Mouse (Mus musculus): ENCODE measurements at regions not wholly inside any gene's neighbourhood (a gene's known extent, or its start where the extent isn't known, plus 50 kb on each side); places are given as distances from the start of the nearest gene placed in this dataset.

DNA sequence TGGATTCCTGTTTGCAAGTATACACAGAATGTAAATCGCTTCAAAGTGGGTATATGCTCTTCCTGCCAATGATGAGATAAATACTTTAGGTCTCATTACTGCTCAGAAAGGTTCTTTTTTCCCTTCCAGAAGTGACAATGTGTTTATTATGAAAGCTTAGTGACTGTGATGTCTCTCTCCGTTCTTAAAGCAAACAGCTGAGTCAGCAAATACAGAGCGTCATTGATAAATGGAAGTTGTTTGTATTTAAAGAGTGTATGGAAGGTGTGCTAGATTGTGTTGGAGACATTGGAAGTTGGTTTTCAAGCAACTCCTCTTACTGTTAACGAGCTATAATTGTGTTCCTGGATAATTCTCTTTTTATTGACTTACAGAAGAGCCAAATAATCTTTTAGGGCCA lies 408.0 kb downstream of the Prr30 start:
- DNase-seq, result no peak

DNA sequence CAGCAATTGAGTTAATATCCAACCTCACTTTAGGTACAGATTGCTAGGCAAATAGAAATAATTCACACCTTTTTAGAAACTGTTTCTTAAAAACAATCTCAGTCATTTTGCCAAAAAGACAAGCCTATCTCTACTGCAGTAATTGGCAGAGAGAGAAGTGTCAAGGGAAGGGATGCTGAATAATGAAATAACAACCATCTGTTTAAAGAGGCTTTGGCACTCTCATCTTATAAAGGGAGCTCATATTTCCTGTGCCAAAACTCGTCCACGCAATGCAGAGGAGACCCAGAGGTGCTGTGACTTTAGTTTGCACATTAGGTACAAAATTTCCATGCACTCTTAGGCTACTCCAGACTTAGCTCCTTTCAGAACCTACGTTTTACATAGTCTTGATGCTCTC lies 418.2 kb downstream of the Prr30 start:
- DNase-seq, result no peak

DNA sequence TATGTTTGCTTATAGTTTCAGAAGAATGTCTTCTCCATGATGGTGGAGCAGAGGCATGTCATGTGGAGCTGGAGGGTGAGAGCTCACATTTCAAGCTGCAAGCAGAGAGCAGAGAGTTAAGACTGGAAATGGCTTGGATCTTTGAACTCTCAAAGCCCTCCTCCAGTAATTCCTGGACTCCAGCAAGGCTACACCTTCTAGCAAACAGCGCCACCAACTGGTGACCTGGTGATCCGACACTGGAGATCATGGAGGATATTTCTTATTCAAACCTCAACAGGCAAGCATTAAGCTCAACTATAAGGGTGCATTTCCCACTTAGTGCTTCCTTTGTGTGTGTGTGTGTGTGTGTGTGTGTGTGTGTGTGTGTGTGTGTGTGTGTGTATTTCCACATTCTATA lies 446.2 kb downstream of the Prr30 start:
- no peak for DNase-seq

DNA sequence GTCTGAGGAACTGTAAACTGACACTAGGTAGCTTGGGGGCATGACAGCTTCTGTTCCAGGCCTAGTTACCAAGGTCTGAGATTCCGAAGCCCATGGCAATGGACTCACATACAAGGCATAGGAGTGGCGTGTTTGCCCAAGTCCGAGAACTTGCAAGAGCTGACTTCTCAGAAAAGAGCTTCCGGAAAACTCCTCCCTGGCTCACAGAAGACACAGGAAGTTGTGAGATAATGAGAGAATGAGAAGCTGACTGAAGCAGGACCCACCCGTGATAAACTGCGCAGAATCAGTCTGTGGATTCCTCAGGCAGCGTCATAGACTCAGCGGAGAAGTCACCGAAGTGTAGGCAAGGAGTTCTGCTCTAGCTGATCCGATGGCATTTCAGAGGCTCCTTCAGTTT lies 447.4 kb downstream of the Prr30 start:
- no peak for DNase-seq

DNA sequence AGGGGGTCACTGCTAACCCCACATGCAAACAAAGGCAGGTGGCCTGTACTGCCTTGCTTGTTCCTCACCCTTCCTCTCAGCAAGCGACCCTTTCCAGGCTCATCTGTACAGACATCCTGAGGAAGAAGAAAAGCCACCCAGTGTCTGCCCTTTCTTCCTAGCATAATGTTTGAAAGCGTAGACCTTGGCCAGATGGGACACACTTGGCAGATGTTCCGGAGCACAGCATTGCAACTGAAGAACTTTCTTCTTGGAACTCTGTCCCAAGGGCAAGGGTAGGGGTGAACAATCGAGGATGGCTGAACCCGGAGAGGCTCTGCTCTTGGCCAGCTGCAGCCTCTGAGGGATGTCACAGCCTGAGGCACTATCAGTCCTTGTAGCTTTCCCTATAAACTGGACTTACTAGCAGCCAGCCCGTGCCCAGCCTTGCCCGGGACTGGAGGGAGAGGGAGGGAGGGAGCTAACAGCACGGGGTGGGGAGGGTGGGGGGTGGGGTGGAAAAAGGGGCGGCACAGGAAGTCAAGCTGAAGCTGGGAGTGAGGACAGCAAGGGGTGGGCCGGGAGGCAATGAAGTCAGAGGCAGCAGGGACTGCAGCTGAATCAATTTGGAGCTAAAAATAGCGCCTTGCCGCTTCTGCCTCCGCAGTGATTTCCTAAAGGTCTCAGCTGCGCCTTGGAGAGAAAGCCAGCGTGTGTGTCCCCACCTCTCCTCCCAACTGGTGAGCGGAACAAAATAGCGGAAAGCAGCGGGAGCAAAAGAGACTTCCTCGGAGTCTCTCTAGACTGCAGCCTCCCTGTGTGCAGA lies 450.2 kb downstream of the Prr30 start:
- DNase-seq, result peak; percentile 25

DNA sequence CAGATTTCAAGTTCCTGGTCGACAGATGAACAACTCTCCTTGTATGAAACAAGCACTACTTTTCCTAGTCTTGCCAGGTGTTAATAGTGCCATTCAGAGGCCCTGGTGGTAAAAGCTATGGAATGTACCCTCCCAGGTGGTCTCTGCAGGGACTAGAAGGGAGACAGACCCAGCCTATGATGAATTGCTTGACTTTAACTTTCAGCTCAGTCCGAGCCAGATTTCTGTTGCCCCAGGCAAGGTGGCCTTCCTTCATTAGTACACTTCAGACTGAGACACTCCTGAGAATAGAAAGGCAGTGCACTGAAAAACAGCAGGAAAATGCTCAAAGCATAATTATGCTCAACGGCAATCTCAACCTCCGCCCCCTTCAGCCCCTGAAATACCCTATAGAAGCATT lies 450.8 kb upstream of the Klf12 start:
- no peak for DNase-seq

DNA sequence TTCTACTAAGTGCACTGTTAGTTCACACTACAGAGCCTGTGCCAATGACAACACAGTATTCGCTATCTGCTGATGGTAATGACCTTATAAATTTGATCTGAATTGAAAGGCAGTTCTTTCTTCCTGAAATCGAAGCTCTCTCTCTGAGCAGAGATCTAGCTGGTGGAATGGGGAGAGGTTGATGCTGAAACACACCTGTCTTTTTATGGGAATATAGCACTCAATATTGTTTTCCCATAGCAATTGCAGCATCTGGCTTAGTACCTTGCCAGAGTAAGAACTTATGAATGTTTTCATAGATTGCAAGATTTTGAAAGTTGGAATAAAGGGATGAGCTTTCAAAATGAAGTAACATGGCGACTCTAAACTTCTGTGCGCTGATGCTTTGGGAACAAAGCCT lies 444.0 kb upstream of the Klf12 start:
- DNase-seq, result no peak

DNA sequence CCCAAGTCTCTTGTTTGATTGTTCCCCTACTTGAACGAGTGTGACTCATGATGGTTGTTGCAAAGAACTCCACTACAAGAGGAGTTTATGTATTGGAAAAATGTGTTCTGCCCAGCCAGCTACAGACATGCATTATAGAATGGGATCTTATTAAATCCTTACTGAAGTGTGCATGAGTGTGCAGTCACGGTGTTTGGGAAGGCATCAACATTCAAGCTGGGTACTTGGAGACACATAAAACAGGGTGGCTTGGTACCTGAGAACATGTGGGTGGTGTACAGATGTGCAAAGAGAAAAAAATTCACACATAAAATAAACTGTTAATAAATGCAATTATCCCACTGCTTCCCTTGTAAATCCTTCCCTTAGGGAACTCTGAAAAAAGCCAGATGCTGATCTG lies 443.2 kb upstream of the Klf12 start:
- no peak for DNase-seq

DNA sequence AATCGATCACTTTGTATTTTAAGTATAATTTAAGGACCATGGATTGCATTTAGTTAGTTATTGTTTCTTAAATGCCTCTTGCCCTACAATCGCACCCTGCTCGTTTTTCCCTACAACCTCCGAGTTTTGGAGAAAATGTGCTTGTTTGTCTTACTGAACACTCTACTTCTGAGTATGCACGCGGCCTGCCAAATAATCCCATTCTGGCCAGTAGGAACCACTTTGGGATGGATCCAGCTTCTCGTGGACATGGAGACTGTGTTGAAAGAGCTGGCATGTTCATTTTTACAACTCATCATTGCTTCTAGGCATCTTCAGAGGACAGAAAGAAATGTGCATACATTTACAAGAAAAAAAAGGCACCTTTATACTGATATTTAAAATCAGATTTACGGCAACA lies 440.5 kb upstream of the Klf12 start:
- no peak for DNase-seq

DNA sequence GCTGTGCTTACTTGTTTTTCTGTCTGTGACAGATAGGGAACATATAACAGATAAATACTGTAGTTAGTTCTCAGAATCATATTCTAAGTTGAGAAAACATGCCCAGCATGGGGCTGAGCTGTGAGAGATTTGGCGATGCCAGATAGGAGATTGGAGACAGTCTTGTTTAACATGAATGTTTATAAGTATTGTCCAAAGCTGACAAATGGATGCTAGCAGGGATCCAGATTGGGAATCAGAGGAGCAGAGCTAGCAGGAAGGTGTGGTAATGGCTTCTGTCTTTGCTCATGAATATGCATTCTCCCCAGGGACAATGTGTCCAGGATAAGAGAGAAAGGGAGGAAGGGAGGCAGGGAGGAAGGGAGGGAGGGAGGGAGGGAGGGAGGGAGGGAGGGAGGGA lies 436.2 kb upstream of the Klf12 start:
- DNase-seq, result no peak

DNA sequence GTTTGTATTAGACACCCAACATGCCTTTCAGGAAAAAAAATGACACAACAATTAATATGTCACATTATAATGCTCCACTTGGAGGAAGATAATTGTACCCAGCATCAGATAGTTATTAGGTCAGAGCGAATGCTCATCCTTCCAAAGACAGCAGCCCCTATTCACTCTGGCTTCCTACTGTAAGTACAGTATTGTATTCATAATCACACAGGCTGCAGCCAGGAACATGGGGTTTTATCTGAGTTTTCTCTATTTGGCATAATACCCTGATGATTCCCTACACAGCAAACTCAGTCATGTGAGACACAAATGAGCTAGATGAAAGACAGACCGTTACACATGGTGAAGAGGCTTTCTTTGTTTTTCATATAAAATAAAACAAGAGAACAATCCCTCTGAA lies 430.5 kb upstream of the Klf12 start:
- no peak for DNase-seq

DNA sequence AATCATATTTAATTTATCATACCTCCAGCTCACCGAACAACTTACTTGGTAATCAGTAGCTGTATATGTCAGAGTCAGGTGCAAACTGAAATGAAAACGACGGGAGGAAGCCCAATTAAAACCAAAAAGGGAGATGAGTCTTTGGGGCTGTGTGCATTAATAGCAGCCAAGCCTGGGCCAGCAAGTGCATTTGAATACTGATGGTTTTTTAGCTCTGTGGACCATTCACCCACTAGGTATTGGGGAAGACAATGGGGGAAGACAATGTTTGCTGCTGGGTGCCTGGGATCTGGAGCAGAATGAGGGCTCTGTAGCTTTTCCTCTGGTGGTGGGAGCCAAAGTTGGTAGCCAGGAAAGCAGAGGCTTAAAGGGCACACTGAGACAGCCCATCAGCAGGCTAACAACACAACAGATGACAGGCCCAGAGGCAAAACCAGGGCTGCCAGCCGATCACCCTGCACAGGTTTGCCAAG lies 429.6 kb upstream of the Klf12 start:
- no peak for DNase-seq

DNA sequence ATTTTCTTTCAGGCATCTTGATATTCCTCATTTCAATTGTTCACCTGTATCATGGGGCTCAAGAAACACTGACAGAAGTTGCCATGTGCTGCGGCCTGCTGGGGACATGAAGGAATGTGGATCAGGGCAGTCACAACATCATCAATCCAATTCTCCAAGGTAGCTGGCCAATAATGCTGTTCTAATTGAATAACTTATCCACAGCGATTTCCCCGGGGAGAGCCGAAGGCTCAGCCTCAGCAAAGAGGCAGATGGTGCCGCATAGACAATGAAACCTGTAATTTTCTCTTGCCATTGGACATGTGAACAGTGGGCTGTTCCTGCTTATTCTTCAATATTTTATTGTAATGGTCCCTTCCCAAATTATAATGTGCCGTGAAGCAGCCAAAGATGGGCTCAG lies 429.1 kb upstream of the Klf12 start:
- no peak for DNase-seq

DNA sequence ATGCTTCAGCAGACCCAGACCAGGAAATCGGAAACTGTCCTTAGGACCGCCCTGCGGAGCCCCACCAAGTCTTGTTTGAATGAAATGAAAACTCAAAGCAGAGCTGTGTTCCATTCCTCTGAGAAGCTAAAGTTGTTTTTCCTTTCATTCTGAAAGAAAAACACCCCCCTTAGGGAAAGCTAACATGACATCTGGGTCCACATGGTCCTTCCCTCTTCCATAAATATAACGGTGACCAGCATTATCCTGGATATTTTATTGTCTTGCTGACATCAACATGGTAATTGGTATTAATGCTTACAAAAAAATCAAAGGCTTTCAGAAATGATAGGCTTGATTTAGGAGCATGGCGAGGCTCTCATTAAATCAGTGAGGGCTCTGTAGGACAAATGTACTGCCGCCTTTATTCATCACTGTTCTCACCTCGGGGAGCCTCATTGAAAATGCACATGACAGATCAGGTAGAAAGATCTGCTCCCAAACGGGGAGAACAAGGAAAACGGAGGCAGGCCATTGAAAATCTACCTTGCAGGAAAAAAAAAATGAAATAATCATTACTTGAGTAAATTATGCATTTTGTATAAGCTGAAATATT lies 381.0 kb upstream of the Klf12 start:
- no peak for DNase-seq

DNA sequence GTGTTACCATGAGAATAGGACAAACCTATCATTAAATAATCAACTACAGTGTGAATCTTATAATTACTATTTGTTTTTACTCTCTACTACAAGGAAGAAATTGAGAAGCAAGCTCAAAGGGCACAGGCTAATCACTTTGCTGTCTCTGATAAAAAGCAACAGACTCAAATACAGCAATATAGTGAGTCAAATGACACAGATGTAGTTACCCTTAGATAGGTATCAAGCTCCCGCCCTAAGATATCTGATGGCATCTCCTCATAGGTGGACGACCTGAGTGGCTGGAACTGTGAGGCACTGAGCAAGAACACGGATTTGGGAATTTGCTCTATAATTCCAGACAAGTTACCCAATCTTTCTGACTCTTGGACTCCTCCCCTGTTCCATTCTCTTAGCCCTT lies 379.7 kb upstream of the Klf12 start:
- no peak for DNase-seq

DNA sequence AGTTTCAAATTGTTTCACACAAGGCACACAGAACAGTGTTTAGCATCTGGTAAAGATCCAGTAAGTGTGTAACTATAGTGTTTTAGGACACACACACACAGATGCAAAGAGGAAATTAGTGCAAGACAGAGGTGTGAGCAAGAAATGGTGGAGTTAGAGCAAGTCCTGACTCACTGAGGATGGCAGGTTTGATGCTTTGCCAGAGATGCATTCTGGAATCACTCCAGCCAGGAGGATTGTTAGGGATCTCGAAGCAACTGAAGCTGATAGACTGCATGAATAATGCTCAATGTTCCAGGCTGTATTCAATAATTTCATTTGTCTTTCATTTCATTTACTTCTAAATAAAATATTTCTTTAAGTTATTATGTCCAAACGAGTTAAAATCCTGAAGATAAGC lies 357.6 kb upstream of the Klf12 start:
- DNase-seq, result no peak

DNA sequence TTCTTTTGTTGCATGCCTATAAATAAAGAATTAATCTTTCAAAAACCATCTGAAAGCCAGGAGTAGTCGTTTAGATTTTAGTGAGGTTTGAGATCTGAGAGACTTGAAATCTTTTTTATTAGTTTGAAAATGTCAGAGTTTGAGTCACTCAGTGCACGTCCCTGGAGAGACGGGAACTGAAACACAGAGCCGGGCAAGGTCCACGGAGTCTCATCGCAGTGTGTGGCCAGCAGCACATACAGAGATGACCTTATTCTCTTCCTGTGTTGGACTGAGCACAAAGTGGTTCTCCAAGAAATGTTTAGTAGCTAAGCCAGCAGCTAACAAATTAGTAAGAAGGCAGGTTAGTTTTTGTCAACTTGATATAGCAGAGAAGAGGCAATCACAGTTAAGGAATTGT lies 350.0 kb upstream of the Klf12 start:
- DNase-seq, result no peak

DNA sequence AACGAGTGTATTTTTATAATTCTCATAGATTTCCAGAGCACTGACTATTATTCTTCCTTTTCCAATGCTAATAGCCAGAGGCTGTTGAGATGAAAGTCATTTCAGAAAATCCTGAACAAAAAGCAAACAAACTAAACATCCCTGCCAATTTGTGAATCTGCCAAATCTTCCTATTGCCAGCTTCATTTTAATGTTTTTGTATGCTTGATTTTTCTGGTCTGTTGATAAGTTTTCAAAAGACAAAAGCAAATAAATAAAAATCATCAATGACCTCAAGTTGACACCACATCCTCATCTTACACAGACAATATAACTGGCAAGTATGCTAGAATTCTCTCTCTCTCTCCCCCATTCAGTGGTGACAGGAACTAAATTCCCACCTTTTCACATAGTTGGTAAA lies 347.2 kb upstream of the Klf12 start:
- no peak for DNase-seq

DNA sequence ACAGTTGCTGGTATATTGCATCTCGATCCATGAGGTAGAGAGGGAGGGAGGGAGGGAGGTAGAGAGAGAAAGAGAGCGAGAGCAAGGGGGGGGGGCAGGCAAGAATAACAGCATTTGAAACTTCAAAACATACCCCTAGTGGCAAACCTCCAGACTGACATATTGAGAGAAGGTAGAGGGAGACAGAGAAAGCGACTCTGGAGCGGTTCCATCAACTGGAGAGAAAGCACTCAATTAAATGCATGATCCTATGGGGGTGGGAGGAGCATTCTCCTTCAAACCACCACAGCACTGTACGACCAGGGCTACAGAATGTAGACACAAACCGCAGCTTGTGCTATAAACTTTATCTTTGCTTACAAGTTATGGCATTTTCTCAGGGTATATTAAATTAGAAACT lies 345.7 kb upstream of the Klf12 start:
- DNase-seq, result no peak

DNA sequence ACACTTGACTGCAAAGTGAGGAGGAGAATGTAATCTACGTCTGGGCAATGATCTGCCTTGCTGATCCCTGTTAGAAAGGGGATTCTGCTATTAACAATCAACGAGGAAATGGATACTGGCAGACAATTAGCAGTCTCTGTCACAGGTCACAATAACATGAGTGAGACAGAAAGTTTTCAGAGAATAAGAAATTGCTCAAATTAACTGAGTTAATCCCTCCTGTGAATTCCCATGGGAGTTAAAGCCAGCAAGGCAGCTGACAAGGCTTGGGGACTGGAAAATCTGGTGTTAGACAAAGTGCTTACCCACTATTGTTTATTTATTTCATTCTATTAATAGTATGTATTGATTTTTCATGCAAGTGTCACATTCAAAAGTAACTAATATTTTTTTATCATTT lies 343.0 kb upstream of the Klf12 start:
- DNase-seq, result no peak

DNA sequence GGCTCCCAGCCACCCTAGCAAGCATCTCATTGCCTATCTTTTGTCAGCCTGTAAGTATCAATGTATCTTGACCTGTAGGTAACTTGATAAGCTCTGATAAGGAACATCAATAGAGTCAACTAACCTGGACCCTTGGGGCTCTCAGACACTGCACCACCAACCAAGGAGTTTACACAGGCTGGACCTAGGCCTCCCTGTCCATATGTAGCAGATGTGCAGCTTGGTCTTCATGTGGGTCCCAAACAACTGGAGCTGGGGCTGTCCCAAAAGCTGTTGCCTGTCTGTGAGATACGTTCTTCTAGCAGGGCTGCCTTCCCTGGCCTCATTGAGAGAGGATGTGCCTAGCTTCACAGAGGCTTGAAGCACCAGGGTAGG lies 335.2 kb upstream of the Klf12 start:
- no peak for DNase-seq

DNA sequence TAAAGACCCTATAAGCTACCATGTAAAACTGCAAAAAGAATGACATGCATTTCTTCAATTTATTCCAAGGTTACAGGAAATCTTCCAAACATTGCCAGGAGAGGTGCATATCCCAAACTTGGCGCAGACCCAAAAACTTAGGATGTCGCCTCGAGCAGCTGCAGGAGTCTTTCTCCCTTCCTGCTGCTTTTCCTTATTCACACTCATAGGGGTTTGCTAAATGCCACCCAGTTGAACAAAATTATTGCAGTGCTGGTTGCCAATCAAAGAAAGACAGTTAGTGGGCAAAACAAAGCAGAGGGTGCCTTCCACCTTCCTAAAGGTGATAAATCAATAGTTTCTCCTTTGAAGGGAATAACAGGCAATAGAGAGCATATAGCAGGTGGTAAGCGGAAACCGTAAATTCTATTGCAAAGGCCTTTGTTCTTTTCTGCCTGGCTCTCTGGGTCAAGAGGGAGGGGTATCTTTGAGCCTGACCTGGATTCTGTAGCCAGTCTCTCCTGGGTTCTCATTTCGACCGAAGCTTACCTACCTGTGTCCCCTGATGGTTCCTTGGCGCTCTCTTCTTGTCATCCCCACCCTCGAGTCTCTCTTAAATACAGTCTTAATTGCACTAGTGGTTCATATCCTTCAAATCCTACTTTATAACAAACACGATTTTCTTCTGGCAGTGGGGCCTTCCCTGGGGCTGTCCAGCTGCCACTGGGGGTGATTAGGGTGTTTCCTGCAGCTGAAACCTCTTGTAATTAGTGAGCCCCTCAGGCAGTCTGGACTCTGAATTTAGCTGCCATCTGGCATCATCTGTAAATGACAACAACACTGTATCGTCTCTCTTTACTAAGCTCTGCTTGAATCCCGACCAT lies 334.5 kb upstream of the Klf12 start:
- DNase-seq, result no peak

DNA sequence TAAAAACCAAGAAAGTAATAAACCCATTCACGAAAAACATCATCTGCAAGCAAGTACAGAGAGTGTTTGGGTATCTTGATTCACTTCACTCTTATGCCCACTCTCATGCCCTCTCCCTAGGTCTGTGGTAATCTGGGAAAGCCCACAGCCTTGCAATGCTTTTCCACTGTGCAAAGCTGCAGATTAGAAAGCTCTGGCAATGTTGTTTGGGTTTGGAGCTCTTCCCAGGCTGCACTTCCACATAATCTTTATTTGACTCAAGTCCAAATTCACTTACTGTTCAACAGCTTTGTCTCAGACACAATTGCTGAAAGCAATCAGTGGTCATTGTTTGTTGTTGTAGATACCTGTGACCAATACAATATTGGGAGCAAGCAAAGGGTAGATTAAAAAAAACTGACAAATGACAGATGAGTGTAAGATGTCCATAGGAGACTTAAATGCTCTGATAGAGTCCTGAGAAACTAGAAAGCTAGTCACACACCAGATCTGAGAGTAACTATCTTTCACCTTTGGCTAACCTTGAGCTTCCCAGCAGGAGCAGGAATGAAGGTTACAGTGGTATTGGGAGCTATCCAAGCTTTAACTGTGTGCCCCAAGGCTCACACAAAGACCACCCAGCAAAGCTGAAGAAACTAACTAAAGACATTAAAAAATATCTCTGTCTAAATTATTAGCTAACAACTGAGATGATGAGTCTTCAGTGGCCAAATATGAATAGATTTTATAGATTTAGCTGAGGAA lies 325.7 kb upstream of the Klf12 start:
- DNase-seq, result no peak

Data from cerebellum, adult 9-10 months (tissue).